Mouse (Mus musculus) MEL (cell line): Measurements from ENCODE around the gene Galnt17. TPM values are rescaled to one million over a fixed set of nuclear protein-coding genes. Genes with fewer than 3 reads are reported as not detected.

ENCODE experiments used
- DNase-seq: peaks from one replicate; pipeline ENCODE4 v3.0.0; 2011; ENCODE audit warnings: low read depth, low spot score
- H3K27ac ChIP-seq: 2 replicates; pipeline ENCODE4 v1.5.1; 2012; ENCODE audit warnings: low read depth, mild to moderate bottlenecking, control low read depth, low read length, moderate library complexity; ENCODE audit not compliant: control insufficient read depth
- H3K27me3 ChIP-seq, 2 experiments: fragments of 150-350 bp in 1 of 2; sonication (generic) in 1 of 2; 2 replicates each; pipeline ENCODE4 v1.6.1; 2012; ENCODE audit warnings: low read length in 2 of 2, mild to moderate bottlenecking in 2 of 2, improper control_type of control experiment in 1 of 2, moderate library complexity in 1 of 2; ENCODE audit not compliant: insufficient read depth in 2 of 2, control insufficient read depth in 1 of 2
- H3K36me3 ChIP-seq, 2 experiments: 2 replicates each; pipeline ENCODE4 v1.6.1; 2012 to 2014; ENCODE audit warnings: low read length in 2 of 2, improper control_type of control experiment in 1 of 2, inconsistent platforms in 1 of 2, mild to moderate bottlenecking in 1 of 2; ENCODE audit not compliant: insufficient read depth in 2 of 2, control insufficient read depth in 1 of 2
- H3K4me1 ChIP-seq, 2 experiments: fragments of 150-350 bp in 1 of 2; sonication (generic) in 1 of 2; 2 replicates each; pipeline ENCODE4 v1.6.1; 2012; ENCODE audit warnings: low read length in 2 of 2, improper control_type of control experiment in 1 of 2, mild to moderate bottlenecking in 1 of 2; ENCODE audit not compliant: insufficient read depth in 2 of 2, control insufficient read depth in 1 of 2
- H3K4me3 ChIP-seq, 2 experiments: fragments of 150-350 bp in 1 of 2; sonication (generic) in 1 of 2; 2 replicates each; pipeline ENCODE4 v1.5.1; 2012; ENCODE audit warnings: low read depth in 2 of 2, low read length in 2 of 2, mild to moderate bottlenecking in 2 of 2, moderate library complexity in 2 of 2, control low read depth in 1 of 2, improper control_type of control experiment in 1 of 2; ENCODE audit not compliant: control insufficient read depth in 1 of 2, insufficient read depth in 1 of 2
- H3K79me2 ChIP-seq: 2 replicates; pipeline ENCODE4 v1.6.1; 2012; ENCODE audit warnings: mild to moderate bottlenecking, low read length, moderate library complexity; ENCODE audit not compliant: control insufficient read depth, poor library complexity, insufficient read depth
- H3K9ac ChIP-seq: 2 replicates; pipeline ENCODE4 v1.6.1; 2012; ENCODE audit warnings: low read depth, mild to moderate bottlenecking, control low read depth, low read length, moderate library complexity; ENCODE audit not compliant: control insufficient read depth, poor library complexity, severe bottlenecking
- H3K9me3 ChIP-seq: fragments of 150-350 bp; sonication (generic); replicated peaks from 2 replicates; pipeline ENCODE4 v1.6.1; 2012; ENCODE audit warnings: mild to moderate bottlenecking, low read length, improper control_type of control experiment, moderate library complexity; ENCODE audit not compliant: insufficient read depth
- CHD1 ChIP-seq: IDR thresholded peaks from 2 replicates; pipeline ENCODE4 v1.6.1; 2012; ENCODE audit warnings: low read depth, mild to moderate bottlenecking, inconsistent platforms, low read length, improper control_type of control experiment
- CTCF ChIP-seq, 3 experiments: IDR thresholded peaks in 2 of 3; conservative IDR thresholded peaks in 1 of 3; 2 replicates each; pipeline ENCODE4 v1.5.1; 2011 to 2012; ENCODE audit warnings: low read length in 3 of 3, low read depth in 2 of 3, mild to moderate bottlenecking in 2 of 3, improper control_type of control experiment in 1 of 3, inconsistent platforms in 1 of 3, mixed read lengths in 1 of 3, moderate library complexity in 1 of 3; ENCODE audit not compliant: control insufficient read depth in 1 of 3, insufficient read depth in 1 of 3, poor library complexity in 1 of 3, severe bottlenecking in 1 of 3
- E2F4 ChIP-seq: IDR thresholded peaks from 2 replicates; pipeline ENCODE4 v1.6.1; 2011; ENCODE audit warnings: low read depth, low read length, improper control_type of control experiment, borderline replicate concordance
- ELF1 ChIP-seq: IDR thresholded peaks from 2 replicates; pipeline ENCODE4 v1.6.1; 2014; ENCODE audit warnings: low read depth, mild to moderate bottlenecking, inconsistent platforms, low read length, improper control_type of control experiment, moderate library complexity
- EP300 ChIP-seq, 2 experiments: IDR thresholded peaks; 2 replicates each; pipeline ENCODE4 v1.6.1; 2011; ENCODE audit warnings: improper control_type of control experiment in 2 of 2, low read length in 2 of 2, low read depth in 1 of 2, mild to moderate bottlenecking in 1 of 2
- GABPA ChIP-seq: IDR thresholded peaks from 2 replicates; pipeline ENCODE4 v1.6.1; 2012; ENCODE audit warnings: low read depth, mild to moderate bottlenecking, inconsistent platforms, low read length, improper control_type of control experiment, moderate library complexity
- GATA1 ChIP-seq: IDR thresholded peaks from 2 replicates; pipeline ENCODE4 v1.6.1; 2011; ENCODE audit warnings: low read depth, low read length, improper control_type of control experiment
- KAT2A ChIP-seq: conservative IDR thresholded peaks from 2 replicates; pipeline ENCODE4 v1.6.1; 2012; ENCODE audit warnings: low read depth, low read length, improper control_type of control experiment, inconsistent platforms
- MAFK ChIP-seq: IDR thresholded peaks from 2 replicates; pipeline ENCODE4 v1.6.1; 2011; ENCODE audit warnings: low read depth, mild to moderate bottlenecking, low read length, improper control_type of control experiment, borderline replicate concordance
- MAZ ChIP-seq: IDR thresholded peaks from 2 replicates; pipeline ENCODE4 v1.6.1; 2012; ENCODE audit warnings: low read depth, mild to moderate bottlenecking, inconsistent platforms, low read length, improper control_type of control experiment
- MEF2A ChIP-seq: IDR thresholded peaks from 2 replicates; pipeline ENCODE4 v1.6.1; 2014; ENCODE audit warnings: low read depth, mild to moderate bottlenecking, inconsistent platforms, low read length, improper control_type of control experiment; ENCODE audit not compliant: poor library complexity, insufficient replicate concordance, severe bottlenecking; ENCODE audit errors: extremely low read depth
- MXI1 ChIP-seq: IDR thresholded peaks from 2 replicates; pipeline ENCODE4 v1.6.1; 2011; ENCODE audit warnings: mild to moderate bottlenecking, low read depth, low read length, improper control_type of control experiment
- POLR2A ChIP-seq, 2 experiments: IDR thresholded peaks; 2 replicates each; pipeline ENCODE4 v1.6.1; 2011 to 2012; ENCODE audit warnings: low read length in 2 of 2, mild to moderate bottlenecking in 2 of 2, control low read depth in 1 of 2, improper control_type of control experiment in 1 of 2, low read depth in 1 of 2, moderate library complexity in 1 of 2; ENCODE audit not compliant: control insufficient read depth in 1 of 2, insufficient read depth in 1 of 2, poor library complexity in 1 of 2
- RAD21 ChIP-seq: IDR thresholded peaks from 2 replicates; pipeline ENCODE4 v1.6.1; 2011; ENCODE audit warnings: mild to moderate bottlenecking, low read depth, low read length, improper control_type of control experiment
- RCOR1 ChIP-seq: IDR thresholded peaks from 2 replicates; pipeline ENCODE4 v1.6.1; 2012; ENCODE audit warnings: low read depth, mild to moderate bottlenecking, inconsistent platforms, low read length, improper control_type of control experiment
- TAL1 ChIP-seq: IDR thresholded peaks from 2 replicates; pipeline ENCODE4 v1.6.1; 2012; ENCODE audit warnings: mild to moderate bottlenecking, inconsistent platforms, low read length, moderate library complexity, mixed read lengths
- TBP ChIP-seq: IDR thresholded peaks from 2 replicates; pipeline ENCODE4 v1.8.0; 2011; ENCODE audit warnings: low read depth, low read length, improper control_type of control experiment
- ZKSCAN1 ChIP-seq: IDR thresholded peaks from 2 replicates; pipeline ENCODE4 v1.6.1; 2012; ENCODE audit warnings: low read depth, mild to moderate bottlenecking, inconsistent platforms, low read length, improper control_type of control experiment, moderate library complexity
- ZMIZ1 ChIP-seq: IDR thresholded peaks from 2 replicates; pipeline ENCODE4 v1.6.1; 2012; ENCODE audit warnings: low read depth, mild to moderate bottlenecking, inconsistent platforms, low read length, improper control_type of control experiment, moderate library complexity
- polyA plus RNA-seq, 2 experiments: library from polyadenylated mRNA; stranded (reverse) in 1 of 2; unstranded in 1 of 2; fragments of >175 nt in 1 of 2; fragments of >200 nt in 1 of 2; gene quantifications; 2 replicates each; pipeline versions ENCODE4 v1.2.1 to v1.2.4; 2012; ENCODE audit warnings: low replicate concordance in 2 of 2, low read depth in 1 of 2; ENCODE audit not compliant: insufficient read length in 2 of 2, insufficient read depth in 1 of 2, missing spikeins in 1 of 2
- total RNA-seq: library from RNA; depleted of rRNA; stranded (reverse); fragments of 300-350 nt; gene quantifications from 2 replicates; pipeline ENCODE4 v1.2.3, GENCODE M21; 2012

Gene Galnt17
- total and polyA plus RNA-seq, 3 experiments = not detected

GRCm38 (mm10) chr5:130938911-130939608 lies 369.2 kb downstream of the Galnt17 start:
- Histone ChIP-seq H3K4me3 (no peak overlapping the region), H3K9me3 (no peaks in the 10 kb centered on the region), H3K36me3 (no peaks in the 10 kb centered on the region), H3K27ac (no peak overlapping the region), H3K9ac (no peak overlapping the region), H3K27me3 (no peaks in the 10 kb centered on the region), H3K4me1 (no peaks in the 10 kb centered on the region)
- DNase-seq = no peak
- no peak for TF ChIP-seq MAZ
- TF ChIP-seq, all 39 proteins: peak for 0
- H3K79me2 ChIP-seq = no peaks in the 10 kb centered on the region

GRCm38 (mm10) chr5:130938274-130938741 lies 370.0 kb downstream of the Galnt17 start:
- no peak for DNase-seq
- Histone ChIP-seq H3K4me1 (no peaks in the 10 kb centered on the region), H3K27me3 (no peaks in the 10 kb centered on the region), H3K27ac (no peak overlapping the region), H3K4me3 (no peak overlapping the region), H3K9me3 (no peaks in the 10 kb centered on the region), H3K36me3 (no peaks in the 10 kb centered on the region), H3K79me2 (no peaks in the 10 kb centered on the region), H3K9ac (no peak overlapping the region)
- TF ChIP-seq GATA1 (no peak), POLR2A (IDR thresholded peaks at IDR 0.05; ENCODE audit: control insufficient read depth in 1 of 2, insufficient read depth in 1 of 2, low read depth in 1 of 2, low read length in 2 of 2, poor library complexity in 1 of 2) (no peak)

- Histone ChIP-seq H3K9me3 (no peaks in the 10 kb centered on the region), H3K36me3 (no peaks in the 10 kb centered on the region), H3K27ac (no peak overlapping the region), H3K9ac (no peak overlapping the region), H3K4me1 (no peaks in the 10 kb centered on the region), H3K79me2 (no peaks in the 10 kb centered on the region), H3K27me3 (no peaks in the 10 kb centered on the region), H3K4me3 (no peak overlapping the region)
- no peak for DNase-seq
- TF ChIP-seq GABPA = no peak
- no peak for TF ChIP-seq ZKSCAN1
- no peak for TF ChIP-seq RAD21
- TF ChIP-seq CHD1 = no peak
- TF ChIP-seq MAZ = no peak
- TF ChIP-seq ZMIZ1 = no peak
- TF ChIP-seq KAT2A = no peak
- no peak for TF ChIP-seq GATA1
- no peak for TF ChIP-seq TBP
- no peak for TF ChIP-seq RCOR1
- no peak for TF ChIP-seq ELF1
- TF ChIP-seq E2F4 = no peak
- TF ChIP-seq MAFK = no peak
- no peak for TF ChIP-seq TAL1
- no peak for TF ChIP-seq MXI1
- TF ChIP-seq CTCF (IDR thresholded peaks at IDR 0.05 in 2 of 3, conservative IDR thresholded peaks at IDR 0.05 in 1 of 3; ENCODE audit: control insufficient read depth in 1 of 3, insufficient read depth in 1 of 3, low read depth in 2 of 3, low read length in 3 of 3, poor library complexity in 1 of 3, severe bottlenecking in 1 of 3) = no peak
- TF ChIP-seq EP300 (IDR thresholded peaks at IDR 0.05; ENCODE audit: low read depth in 1 of 2, low read length in 2 of 2) = no peak
- no peak for TF ChIP-seq MEF2A
These were observed 377.3 kb downstream of the Galnt17 start for GRCm38 (mm10) chr5:130930999-130931398.
